Mouse (Mus musculus) thymus, adult 18-20 months (tissue): Measurements from ENCODE around the gene Ptpn14.

Experiments
- DNase-seq, 2 experiments: peaks; one replicate each; pipeline ENCODE4 v3.0.0; 2022; ENCODE audit warnings: mixed read lengths in 2 of 2

Ptpn14 gene

DNA sequence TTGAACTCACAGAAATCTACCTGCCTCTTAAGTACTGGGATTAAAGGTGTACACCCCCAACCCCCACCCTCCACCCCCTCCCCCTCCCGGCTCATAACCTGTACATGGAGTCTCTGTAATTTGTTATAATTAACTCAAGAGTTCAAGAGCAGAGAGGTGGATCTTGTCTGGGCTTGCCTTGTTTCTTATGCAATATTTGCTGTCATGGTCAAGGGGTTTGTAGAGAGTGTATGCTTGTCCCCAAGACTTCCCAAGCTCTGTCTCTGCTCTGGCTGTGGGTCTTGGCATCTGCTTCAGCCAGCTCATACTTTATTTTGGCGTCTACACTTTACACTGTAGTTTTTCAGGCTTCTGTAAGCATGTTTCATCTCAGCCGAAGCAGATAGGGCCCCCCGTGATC lies 86.3 kb downstream of the Ptpn14 start:
- DNase-seq, result no peak

DNA sequence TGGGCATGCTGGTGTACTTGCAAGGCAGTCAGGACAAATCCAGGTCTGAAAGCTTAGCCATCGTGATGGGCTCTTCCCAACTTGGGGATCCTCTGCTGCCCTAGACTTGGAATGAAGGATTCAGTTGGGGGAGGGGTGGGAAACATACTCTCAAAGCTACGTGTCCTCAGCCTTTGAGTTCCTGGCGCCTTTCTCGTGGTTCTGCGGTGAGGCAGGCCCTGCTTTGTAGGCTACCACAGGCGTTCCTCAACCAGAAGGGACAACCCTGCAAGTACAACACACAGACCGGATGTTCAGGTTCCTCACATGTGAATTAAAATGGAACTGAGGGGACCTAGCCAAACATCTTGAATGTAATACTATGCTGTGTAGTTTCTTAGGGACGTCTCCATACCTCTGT lies 89.0 kb downstream of the Ptpn14 start:
- no peak for DNase-seq

DNA sequence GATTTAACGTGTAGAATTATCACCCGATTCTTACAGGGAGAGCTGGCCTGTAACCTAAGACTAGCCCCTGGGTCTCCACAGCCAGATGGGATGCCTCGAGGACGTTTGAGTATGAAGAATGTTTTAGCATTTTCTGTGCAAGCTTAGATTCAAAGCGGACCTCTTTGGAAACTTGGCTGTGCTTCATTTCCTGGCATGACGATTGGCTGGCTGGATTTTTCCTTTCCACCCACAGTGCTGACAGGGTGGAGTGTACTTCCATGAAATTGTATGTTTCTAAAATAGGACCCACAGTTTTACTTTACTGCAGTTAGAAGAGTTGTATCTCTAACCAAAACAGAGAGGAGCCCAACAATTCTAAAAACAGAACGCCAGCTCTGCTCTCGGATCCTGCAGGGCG lies 89.7 kb downstream of the Ptpn14 start:
- DNase-seq, result no peak

DNA sequence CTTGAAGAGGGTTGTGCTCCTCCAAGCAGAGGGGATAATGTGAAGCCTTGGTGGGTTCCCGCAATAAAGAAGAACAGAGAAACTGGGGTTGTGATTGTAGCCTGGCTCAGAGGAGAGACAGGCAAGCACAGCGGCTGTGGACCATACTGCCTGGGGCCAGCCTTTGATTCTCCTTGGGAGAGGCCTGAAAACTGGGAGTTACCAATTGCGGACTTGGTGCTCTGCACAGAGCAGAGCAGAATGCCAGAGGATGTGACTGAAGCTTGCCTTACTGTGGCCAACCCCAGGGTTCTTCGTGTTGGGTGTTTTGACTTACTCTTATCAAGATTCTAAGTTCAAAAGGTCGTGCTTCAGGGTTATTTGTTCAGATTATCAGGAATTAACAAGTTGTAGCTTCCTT lies 92.0 kb downstream of the Ptpn14 start:
- DNase-seq, result no peak

DNA sequence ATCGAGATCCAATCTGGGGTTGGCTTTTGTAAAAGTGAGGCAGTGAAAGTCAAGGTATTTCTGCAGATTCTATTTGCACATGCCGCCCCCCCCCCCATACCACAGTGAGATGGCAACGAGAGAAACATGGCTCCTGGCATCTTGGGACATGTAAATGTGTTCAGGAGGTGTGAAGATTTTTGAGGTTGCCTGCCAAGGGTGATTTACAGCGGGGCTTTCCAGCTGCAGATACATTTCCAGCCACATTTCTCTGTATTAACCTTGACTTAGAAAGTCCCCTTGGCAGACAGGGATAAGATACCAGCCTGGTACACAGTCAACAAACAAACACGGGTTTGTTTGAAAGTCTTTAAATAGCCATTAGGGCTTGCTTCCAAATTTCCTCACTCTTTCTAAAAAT lies 96.4 kb downstream of the Ptpn14 start:
- no peak for DNase-seq

DNA sequence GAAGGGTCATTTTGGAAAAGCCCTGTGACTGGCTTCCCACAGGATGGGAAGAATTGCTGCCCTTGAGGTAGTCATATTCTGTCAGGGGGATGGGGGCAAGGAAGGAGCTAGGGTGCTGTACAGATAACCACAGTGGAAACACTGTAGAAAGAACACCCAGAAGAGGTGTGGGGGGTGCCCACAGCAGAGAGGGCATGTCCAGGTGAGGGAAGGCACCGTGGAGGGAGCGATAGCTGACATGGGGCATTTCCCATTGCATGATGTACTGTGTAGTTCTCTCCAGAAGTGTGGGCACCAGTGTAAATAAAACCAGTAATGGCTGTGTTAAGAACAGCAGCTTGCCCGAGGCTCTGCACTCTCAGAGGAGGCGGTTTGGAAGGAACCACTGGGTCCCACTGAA lies 102.3 kb downstream of the Ptpn14 start:
- DNase-seq, result peak in 1 of 2 experiments; percentile 68

DNA sequence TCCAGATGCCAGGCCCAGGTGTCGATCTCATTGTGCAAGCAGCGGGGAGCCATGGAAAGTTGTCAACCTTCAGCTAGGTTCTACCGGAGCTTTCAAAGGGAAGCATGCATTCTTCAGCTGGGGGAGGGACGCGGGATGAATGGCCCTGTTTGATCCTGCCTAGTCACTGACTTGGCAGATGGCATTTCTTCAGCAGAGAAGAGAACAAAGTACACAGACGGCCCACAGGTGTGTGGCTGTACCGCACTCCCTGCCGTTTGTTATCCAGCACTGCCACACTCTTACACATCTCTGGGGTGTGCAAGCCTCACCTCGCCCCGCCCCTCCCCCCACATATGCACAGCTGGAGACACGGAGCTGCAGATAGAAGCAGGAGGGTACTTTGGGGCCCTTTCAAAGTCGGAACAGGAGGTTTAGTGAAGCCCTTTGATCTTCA lies 102.7 kb downstream of the Ptpn14 start:
- DNase-seq, result peak; percentile 92 to 95

DNA sequence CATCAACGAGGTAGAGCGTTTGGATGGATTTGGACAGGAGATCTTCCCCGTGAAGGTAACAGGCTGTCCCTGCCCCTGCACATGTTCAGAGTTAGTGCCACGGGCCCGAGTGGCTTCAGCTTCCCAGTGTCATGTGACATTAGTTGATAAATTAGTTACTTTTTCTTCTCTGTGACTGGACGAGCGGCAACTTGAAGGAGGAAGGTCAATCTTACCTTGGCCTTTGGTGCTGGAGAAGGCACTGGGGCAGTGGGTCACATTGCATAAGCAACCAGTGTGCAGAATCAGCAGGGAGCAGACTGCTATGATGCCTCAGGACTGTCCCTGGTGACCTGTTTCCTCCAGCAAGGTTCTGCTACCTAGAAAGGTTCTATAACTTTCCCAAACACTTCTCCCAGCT lies 105.3 kb downstream of the Ptpn14 start:
- no peak for DNase-seq

DNA sequence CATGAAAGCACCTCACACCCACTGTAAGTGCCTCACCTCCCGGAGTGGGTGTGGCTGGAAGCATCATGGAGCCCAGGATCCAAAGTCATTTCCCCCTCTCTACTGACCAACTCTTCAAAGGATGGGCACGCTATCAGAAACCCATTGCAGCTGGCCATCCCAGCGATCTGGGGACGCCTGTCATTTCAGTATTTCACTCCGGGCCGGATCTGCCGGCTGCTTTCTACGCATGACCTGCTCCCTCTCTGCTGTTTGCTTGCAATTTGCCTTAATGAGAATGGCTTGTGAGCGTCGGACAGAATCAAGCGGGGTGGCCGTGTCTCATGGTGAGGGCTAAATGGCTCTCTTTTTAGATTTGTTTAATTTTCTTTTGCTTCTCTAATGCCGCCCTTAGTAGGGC lies 106.1 kb downstream of the Ptpn14 start:
- no peak for DNase-seq

DNA sequence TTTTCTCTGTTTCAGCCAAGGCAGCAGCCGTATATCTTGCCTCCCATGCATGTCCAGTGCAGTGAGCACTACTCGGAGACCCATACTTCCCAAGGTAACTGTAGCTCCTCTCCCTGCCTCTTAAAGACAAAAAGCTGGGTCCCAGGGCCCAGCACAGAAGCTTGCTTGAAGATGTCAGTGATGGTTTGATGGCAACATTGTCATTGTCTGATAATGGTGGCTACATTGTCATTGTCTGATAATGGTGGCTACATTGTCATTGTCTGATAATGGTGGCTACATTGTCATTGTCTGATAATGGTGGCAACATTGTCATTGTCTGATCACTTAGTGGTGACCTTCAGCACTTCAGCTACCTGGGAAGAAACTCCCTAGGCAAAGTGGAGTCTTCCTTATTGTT lies 118.3 kb downstream of the Ptpn14 start:
- DNase-seq, result no peak

DNA sequence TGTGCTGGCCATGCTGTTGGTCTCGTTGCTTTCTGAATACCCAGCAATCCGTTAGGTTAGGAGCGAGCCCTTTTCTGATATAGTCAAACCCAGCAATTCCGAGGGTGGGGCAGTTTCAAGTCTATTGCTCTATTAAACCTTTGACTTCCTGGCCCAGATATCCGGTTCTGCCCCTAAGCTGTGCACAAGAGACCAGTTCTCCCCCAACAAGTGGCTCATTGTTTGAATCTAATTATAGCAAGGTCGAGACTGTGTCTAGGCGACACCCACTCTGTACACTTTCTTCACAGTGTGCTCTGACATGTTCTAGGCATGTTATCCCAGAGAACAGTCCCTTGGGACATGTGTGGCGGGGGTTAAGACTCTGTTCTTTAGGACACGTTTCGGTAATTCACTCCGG lies 121.5 kb downstream of the Ptpn14 start:
- no peak for DNase-seq

DNA sequence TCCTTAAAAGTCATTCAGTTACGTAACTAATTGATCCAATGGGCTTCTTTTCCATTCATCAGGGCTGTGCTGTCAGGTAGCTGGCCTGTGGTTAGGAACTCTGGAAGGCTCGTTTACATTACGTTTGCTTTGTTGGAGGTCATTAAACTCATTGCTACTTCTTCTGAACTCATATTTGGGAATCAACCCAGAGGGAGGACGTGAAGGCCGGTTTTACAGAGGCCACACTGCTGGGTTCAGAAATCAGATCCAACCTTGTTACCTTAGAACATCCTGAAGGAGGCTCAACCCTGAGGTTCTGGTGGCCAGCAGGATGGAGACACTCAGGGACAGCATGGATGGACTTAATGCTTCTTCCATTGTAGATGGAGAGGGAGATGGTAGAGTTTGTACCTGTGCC lies 124.0 kb downstream of the Ptpn14 start:
- no peak for DNase-seq

DNA sequence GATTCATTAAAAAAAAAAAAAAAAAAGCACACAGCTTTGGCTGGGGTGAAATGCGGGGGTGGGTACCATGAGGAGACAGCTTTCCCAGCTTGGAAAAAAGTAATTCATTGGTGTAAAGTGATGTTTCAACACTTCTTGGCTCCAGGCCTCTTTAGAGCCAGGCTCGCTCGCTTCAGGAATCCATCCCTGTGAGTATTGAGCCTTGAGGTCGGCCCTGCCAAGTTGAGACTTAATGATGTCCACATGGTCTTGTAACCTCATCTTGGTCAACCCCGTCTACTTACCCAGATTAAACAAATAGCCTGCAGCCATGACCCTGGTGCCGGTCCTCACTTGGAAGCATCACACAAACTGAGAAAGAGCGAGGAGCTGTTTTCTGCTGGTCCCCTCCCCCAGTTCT lies 124.4 kb downstream of the Ptpn14 start:
- no peak for DNase-seq

DNA sequence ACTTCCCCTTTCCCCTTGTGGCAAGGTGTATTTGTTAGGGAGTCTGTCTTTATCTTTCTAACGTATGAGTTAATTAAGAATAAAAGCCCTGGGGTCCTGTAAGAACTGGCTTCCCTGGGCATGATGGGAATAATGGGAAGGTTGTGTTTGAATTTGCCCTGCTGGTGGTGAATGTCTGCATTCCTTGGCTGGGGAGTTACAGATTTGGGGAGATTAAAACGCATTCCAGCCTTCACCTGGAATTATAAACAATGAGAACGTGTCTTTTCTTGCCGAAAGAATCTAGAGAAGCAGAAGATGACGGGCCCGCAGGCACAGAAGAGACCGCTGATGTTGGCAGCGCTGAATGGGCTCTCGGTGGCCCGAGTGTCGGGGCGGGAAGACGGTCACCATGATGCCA lies 126.6 kb downstream of the Ptpn14 start:
- DNase-seq, result no peak

DNA sequence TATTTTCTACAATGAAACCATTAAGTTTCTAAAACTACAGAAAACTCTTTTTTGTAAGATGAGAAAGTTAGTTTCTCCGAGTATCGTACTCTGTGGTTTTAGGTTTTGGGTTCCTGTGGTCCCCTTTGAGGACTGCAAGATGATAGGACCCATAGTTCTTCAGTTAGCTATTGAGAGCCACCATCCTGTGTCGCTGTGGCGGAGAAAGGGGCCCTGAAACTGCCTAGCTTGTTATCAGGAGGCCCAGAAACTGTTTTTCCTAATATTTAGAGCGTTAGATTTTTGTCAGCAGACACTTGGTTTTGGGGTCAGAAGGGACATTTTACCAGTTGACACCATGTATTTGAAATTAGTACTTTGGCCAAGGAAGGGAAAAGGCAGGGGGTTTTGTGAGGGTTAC lies 127.7 kb downstream of the Ptpn14 start:
- DNase-seq, result no peak

DNA sequence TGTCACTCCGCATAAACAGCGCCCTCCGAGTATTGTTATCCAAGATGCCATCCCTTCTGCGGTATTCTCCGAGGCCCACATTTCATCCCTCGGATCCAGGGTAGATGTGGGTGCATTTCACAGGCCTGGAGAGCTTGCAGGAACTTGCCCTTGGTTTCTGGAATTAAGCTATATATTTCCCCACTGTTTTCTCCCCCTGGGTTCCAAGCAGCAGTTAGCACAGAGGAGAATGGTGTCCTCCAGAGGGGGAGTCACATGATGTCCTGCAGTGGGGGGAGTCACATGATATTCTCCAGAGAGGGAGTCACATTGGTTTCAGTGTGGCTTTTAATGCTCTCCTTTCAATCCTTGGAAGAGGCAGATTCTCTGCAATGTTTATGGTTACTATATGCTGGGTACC lies 130.3 kb downstream of the Ptpn14 start:
- DNase-seq, result no peak

DNA sequence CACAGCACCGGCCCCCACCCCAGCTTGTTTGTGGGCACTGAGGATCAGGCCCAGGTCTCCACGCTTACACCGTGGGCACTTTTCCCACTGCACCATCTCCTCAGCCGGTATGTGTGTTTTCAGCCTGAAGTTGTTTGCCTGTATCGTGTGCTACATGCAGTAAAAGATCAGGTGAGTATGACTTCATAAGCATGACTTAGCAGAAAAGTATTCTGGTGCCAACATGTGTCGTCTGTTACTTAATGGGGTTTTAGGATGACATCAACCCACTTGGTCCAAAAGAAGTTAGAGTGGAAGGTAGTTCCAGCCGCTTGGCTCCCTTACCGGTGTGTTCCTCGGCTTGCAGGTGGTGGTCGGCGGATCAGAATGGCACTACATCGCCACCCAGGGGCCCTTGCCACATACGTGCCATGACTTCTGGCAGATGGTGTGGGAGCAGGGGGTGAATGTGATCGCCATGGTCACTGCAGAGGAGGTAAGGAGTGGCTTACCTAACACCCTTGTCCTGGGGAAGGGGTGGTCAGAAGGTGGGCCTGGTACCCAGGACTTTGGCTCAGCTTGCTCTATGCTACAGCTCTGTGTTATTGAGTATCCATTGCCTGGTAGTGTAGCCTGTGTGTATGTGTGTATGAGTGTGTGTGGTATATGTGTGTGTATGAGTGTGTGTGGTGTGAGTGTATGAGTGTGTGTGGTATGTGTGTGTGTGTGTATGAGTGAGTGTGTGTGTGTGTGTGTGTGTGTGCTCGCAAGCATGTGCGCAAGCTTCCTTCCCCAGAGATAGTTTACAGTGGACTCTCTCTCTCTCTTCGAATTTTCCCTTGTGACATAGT lies 132.3 kb downstream of the Ptpn14 start:
- DNase-seq, result peak; percentile 34 to 36

DNA sequence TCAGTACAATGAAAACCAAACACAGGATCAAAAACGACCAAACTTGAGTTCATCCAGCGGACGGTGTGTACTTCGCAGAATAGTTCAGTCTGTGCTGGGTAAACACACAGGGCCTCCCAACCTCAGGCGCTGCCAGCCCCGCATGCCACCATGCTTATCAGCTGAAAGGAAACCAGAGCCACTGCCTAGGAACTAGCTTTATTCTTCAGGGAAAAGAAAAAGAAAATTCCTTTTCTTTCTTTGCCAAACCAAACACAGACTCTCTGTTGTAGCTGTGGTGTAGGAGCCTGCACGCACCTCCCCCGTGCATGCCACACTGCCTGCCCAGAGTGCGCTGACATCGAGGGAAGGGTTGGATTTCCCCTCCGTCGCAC lies 132.9 kb downstream of the Ptpn14 start:
- no peak for DNase-seq

DNA sequence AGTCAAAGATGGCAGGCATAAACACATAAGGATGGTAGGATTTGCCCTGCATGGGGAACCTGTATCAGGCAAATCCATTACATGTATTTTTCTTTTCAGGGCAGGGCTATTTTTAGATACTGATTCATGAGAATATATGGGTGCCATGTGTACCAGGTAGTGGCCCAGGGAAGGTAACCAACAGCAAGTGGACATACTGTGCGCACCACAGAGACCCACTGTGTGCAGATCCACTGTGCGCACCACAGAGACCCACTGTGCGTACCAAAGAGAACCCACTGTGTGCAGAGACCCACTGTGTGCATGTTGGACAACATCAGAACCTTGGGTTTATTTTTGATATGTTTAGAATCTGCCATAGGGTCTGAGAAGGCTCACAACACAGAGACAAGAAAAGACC lies 135.7 kb downstream of the Ptpn14 start:
- no peak for DNase-seq

DNA sequence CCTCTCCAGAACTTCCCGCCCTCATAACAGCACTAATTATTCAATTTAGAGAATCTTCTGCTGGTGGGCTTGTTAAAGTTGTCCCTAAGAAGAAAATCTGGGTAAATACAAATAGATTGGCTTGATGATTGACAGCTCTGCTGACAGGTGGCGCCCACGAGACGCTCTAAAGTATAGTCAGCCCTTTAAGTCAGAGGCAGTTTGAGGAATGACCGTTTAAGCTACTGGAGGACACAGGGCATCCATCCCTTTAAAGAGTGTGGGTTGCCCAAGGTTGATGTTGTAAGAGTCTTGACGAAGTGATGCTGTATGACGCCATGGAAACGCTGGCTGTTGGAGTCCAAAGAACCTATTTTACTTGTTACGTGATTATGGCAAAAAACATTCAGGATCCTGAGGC lies 136.2 kb downstream of the Ptpn14 start:
- no peak for DNase-seq

DNA sequence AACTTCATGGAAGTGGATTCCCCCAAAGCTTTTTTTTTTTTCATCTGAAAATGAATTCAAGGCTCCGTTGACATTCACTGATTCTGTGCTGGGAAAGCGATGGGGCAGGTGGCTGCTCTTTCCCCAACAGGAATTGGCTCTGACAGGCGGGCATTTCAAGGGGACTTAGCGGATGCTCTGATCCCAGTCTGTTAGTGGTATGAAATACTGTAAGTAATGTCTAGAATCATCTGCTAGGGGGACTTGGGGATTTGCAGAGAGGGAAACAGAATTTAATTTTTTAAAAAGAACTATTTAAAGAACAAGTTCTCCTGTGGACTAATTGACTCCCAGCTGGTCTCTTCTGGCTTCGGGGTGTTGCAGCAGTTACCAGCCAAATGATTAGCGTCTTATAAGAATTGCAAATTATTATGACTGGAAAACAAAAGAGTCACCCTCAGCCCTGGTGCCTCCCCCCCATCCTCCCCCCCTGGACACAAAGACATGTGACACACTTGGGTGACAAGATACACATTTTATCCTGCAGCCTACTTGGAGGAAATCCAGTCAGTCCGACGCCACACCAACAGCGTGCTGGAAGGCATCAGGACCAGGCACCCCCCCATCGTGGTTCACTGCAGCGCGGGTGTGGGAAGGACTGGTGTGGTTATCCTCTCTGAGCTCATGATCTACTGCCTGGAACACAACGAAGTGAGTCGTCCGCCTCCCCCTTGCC lies 136.9 kb downstream of the Ptpn14 start:
- no peak for DNase-seq

DNA sequence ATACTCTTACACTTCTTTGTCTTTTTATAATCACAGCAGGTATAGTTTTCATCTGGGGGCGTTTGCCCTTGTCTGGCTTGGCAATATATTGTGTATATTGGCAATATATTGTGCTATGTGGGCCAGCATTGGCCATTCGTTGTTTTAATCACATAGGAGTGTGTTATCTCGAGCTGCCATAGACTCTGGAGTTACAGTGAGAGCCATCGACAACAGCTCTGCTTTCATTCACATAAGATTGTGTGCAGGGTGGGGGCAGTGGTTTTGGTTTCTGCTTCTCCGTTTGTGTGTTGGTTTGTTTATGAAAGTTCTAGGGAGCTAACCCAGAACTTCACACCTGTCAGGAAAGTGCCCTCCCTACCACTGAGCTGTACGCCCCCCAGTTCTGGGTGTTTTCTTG lies 138.6 kb downstream of the Ptpn14 start:
- no peak for DNase-seq

DNA sequence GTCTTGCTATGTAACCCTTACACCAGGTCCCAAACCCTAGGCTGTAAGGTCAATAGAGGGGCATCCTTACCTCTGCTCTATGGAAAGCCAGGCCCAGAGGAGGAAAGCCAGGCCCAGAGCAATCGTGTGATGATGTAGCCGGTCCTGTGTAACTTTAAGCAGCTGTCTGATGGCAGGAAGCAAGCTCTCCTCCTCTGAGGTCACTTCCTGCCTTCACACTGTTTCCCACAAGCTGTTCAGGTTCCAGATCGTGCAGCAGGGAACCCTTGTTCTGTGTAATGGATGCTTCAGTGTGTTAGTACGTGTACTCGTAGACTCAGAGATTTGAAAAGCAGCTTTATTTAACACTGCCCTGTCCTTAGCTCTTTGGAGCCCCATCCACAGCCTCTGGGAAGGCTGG lies 139.0 kb downstream of the Ptpn14 start:
- DNase-seq, result peak in 1 of 2 experiments; percentile 48

DNA sequence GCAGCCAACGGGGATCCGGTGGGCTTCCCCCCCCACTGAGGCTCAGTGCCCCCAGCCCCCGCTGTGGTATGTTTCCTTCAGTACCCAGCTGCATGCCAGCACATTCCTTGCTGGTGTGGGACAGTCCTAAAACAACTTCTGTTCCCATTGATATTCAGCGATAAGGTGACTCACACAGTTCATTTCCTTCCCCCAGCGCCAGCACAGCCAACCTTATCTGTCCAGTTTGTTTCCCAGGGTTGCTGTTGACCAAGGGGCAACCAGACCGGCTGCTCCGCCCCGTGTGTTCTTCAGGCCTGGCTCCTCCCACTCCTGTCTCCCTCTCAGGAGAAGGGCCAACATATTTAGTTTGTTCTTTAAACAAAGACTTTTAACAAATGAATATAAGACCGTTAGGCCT lies 139.4 kb downstream of the Ptpn14 start:
- DNase-seq, result no peak

DNA sequence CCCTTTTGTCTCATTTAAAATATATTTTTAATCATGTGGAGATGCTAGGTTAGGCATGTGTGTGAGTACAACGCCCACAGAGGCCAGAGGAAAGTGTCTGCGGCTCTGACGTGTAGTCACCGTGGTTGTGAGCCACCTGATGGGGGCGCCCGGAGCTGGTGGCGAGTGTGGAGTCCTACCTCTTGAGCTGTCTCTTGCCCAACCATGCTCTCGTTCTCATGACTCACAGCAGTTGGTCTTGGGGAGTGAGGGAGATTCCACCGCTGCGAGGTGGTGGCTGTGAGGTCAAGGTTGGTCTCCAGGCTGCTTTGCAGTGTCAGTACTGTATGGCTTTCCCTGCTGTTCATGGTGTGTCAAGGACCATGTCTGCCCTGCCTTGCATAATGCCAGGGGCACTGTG lies 140.0 kb downstream of the Ptpn14 start:
- DNase-seq, result no peak
